Mouse (Mus musculus): ENCODE data around the gene Pygo1.

Gene Pygo1

GRCm38 (mm10) chr9:72991420-72991819 is 66.0 kb downstream of the Pygo1 start:
- no peak for DNase-seq (ENCODE audit: low spot score in 2 of 2)

GRCm38 (mm10) chr9:72992576-72992975 is 67.1 kb downstream of the Pygo1 start:
- no peak for DNase-seq (ENCODE audit: low spot score in 2 of 2)

GRCm38 (mm10) chr9:72996167-72996566 is 70.7 kb downstream of the Pygo1 start:
- no peak for DNase-seq (ENCODE audit: low spot score in 2 of 2)

- no peak for DNase-seq (ENCODE audit: low spot score in 2 of 2)
These were observed 71.4 kb downstream of the Pygo1 start for GRCm38 (mm10) chr9:72996806-72997205.

- DNase-seq (ENCODE audit: low spot score in 2 of 2) = no peak
These were observed 75.0 kb downstream of the Pygo1 start for GRCm38 (mm10) chr9:73000487-73000886.

- no peak for DNase-seq (ENCODE audit: low spot score in 2 of 2)
These were observed 76.0 kb downstream of the Pygo1 start for GRCm38 (mm10) chr9:73001314-73002011.
